Mouse (Mus musculus): ENCODE results near the gene Zfp26. TPM values are rescaled to one million over a fixed set of nuclear protein-coding genes. Genes with fewer than 3 reads are reported as not detected.

Gene Zfp26
- 10 to 100 TPM; 21.6 to 27.6 TPM for polyA plus RNA-seq (2017; shearing (Covaris generic))

GRCm38 (mm10) chr9:20459377-20460317 is at the start of gene Zfp26:
Gene Zfp26 (minus strand): TSS chr9:20460162.
- peak; percentile 91 for ATAC-seq

- no peak for ATAC-seq
Observed at GRCm38 (mm10) chr9:20509676-20510075, 49.7 kb upstream of the Zfp26 start.

- ATAC-seq, result no peak
Observed at GRCm38 (mm10) chr9:20504801-20505200, 44.8 kb upstream of the Zfp26 start.

- peak; percentile 18 for ATAC-seq
Observed at GRCm38 (mm10) chr9:20493281-20493680, 33.3 kb upstream of the Zfp26 start.

- peak; percentile 96 for ATAC-seq
Observed at GRCm38 (mm10) chr9:20492527-20493233, 32.7 kb upstream of the Zfp26 start, which contains the start of gene Zfp426. Gene Zfp426 (minus strand): TSS chr9:20492746.

GRCm38 (mm10) chr9:20491858-20492526 is 32.0 kb upstream of the Zfp26 start:
- no peak for ATAC-seq

- ATAC-seq, result no peak
Observed at GRCm38 (mm10) chr9:20489536-20489935, 29.6 kb upstream of the Zfp26 start.

- no peak for ATAC-seq
Observed at GRCm38 (mm10) chr9:20479396-20479795, 19.4 kb upstream of the Zfp26 start.

GRCm38 (mm10) chr9:20476632-20477031 is 16.7 kb upstream of the Zfp26 start:
- no peak for ATAC-seq

GRCm38 (mm10) chr9:20466761-20467442 is 6.9 kb upstream of the Zfp26 start:
- ATAC-seq, result peak; percentile 87

GRCm38 (mm10) chr9:20453647-20454046 is 6.3 kb downstream of the Zfp26 start:
- no peak for ATAC-seq

GRCm38 (mm10) chr9:20451493-20451892 is 8.5 kb downstream of the Zfp26 start:
- ATAC-seq, result no peak

- no peak for ATAC-seq
Observed at GRCm38 (mm10) chr9:20443183-20443783, 16.7 kb downstream of the Zfp26 start.

- no peak for ATAC-seq
Observed at GRCm38 (mm10) chr9:20430004-20430403, 30.0 kb downstream of the Zfp26 start.

- ATAC-seq, result no peak
Observed at GRCm38 (mm10) chr9:20411460-20411859, 48.5 kb downstream of the Zfp26 start.

GRCm38 (mm10) chr9:20409319-20409718 is 50.6 kb downstream of the Zfp26 start:
- ATAC-seq, result no peak

GRCm38 (mm10) chr9:20385343-20385703 is 74.6 kb downstream of the Zfp26 start:
- ATAC-seq, result peak; percentile 41

- ATAC-seq, result peak; percentile 99
Observed at GRCm38 (mm10) chr9:20384532-20385342, 75.2 kb downstream of the Zfp26 start, which contains the start of gene Zfp560. Gene Zfp560 (minus strand): TSS chr9:20385177.

GRCm38 (mm10) chr9:20383659-20384058 is 76.3 kb downstream of the Zfp26 start:
- no peak for ATAC-seq

Data from CD4-positive, CD25-positive, alpha-beta regulatory T cell, adult 4 months (primary cell).